Mouse (Mus musculus) CD4-positive naive resting alpha-beta T cell, adult 57 days (primary cell): Measurements from ENCODE around the gene Tmsb4x. TPM values are rescaled to one million over a fixed set of nuclear protein-coding genes. Genes with fewer than 3 reads are reported as not detected.

Experiments used
- total RNA-seq: library from RNA; stranded (reverse); gene quantifications from one replicate; pipeline ENCODE4 v1.2.4, GENCODE M21; 2023

Gene Tmsb4x
- 3,813 TPM for total RNA-seq

GRCm38 (mm10) chrX:167208978-167209754 lies at the start of gene Tmsb4x:
TSS of gene Tmsb4x (minus strand) at chrX:167209315.

Other genes with a start within 250 kb of the Tmsb4x start
- gene Tlr8, start 55.0 kb upstream of the Tmsb4x start, total RNA-seq = 2.5 TPM
- 4.2 TPM for gene Tlr7, start 121.2 kb upstream of the Tmsb4x start, total RNA-seq
- gene Prps2, start 173.4 kb upstream of the Tmsb4x start, total RNA-seq = 55.5 TPM